19 mouse cellular contexts compared by ENCODE assay signal in the genomic region with DNA sequence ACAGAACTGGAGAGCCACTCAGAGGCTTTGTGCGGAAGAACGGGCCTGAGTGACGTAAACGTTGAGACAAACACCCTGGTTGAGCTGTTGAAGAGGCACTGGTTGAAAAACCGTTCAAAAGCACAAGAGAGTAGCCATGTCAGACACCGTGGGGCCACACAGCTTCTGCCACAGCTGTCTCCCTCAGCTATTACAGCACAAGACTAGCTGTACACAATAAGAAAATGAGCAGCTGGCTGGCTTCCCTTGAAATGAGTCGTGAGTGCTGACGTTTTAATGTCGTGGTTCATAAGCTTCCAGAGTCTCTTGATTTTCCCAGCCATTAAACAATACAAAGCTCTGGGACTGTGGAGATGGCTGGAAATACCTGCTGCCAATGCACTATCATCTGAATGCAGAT. TPM values are rescaled to one million over a fixed set of nuclear protein-coding genes. Genes with fewer than 3 reads are reported as not detected.
DNase-seq lines count a peak whose midpoint lies in the region; ATAC-seq and TF ChIP-seq lines count a peak whose summit lies in the region.
"Had no signal": no experiment of that assay in that cellular context is flagged by ENCODE, and none has a peak within 500 bp of the region (broad histone marks: within the 10 kb centered on the region; RNA-seq: fewer than 3 reads in every experiment).

No protein-coding gene starts in this region.

- 83% methylated on average over 9 of the region's 9 CpGs for WGBS in heart, embryonic 12.5 days
- 70% methylated on average over 9 of the region's 9 CpGs for WGBS in limb, embryonic 13.5 days
- WGBS in limb, embryonic 10.5 days: 87% methylated on average over 9 of the region's 9 CpGs
- 59% methylated on average over 9 of the region's 9 CpGs for WGBS in cerebellum, adult 2 months

- H3K36me3 ChIP-seq in heart, embryonic 12.5 days: peaks cover 8% of the 10 kb centered on the region
- H3K36me3 ChIP-seq in limb, embryonic 13.5 days: peaks cover 11% of the 10 kb centered on the region
- H3K36me3 ChIP-seq in limb, embryonic 10.5 days: peaks cover 7% of the 10 kb centered on the region
- H3K36me3 ChIP-seq: neural tube, embryonic 15.5 days had no signal

- H3K27ac ChIP-seq in heart, embryonic 12.5 days (ENCODE audit: poor library complexity, severe bottlenecking): no peak overlapping the region
- no peak overlapping the region for H3K27ac ChIP-seq in limb, embryonic 13.5 days
- H3K27ac ChIP-seq in limb, embryonic 10.5 days: no peak overlapping the region
- no peak overlapping the region for H3K27ac ChIP-seq in cerebellum, adult 2 months (ENCODE audit: insufficient read depth, low read length)
- H3K27ac ChIP-seq: heart, embryonic 13.5 days; macrophage; neural tube, embryonic 15.5 days had no signal

- H3K27me3 ChIP-seq in heart, embryonic 12.5 days (replicated peaks): 0 out of 2 replicates have a peak, but pooled peaks cover 4% of the 10 kb centered on the region
- no peaks in the 10 kb centered on the region for H3K27me3 ChIP-seq in limb, embryonic 13.5 days
- no peaks in the 10 kb centered on the region for H3K27me3 ChIP-seq in limb, embryonic 10.5 days (ENCODE audit: low read depth, poor library complexity, severe bottlenecking)
- no peaks in the 10 kb centered on the region for H3K27me3 ChIP-seq in cerebellum, adult 2 months (ENCODE audit: control insufficient read depth, insufficient read depth, low read length)
- H3K27me3 ChIP-seq: heart, embryonic 13.5 days; neural tube, embryonic 15.5 days had no signal

- H3K9me3 ChIP-seq in heart, embryonic 12.5 days (replicated peaks): no peaks in the 10 kb centered on the region
- H3K9me3 ChIP-seq in limb, embryonic 13.5 days: no peaks in the 10 kb centered on the region
- no peaks in the 10 kb centered on the region for H3K9me3 ChIP-seq in limb, embryonic 10.5 days (replicated peaks)
- H3K9me3 ChIP-seq: heart, embryonic 13.5 days; neural tube, embryonic 15.5 days had no signal

- H3K4me3 ChIP-seq in heart, embryonic 12.5 days: no peak overlapping the region
- H3K4me3 ChIP-seq in limb, embryonic 13.5 days: no peak overlapping the region
- H3K4me3 ChIP-seq in limb, embryonic 10.5 days: no peak overlapping the region
- no peak overlapping the region for H3K4me3 ChIP-seq in cerebellum, adult 2 months (replicated peaks; ENCODE audit: insufficient read depth, low read depth, low read length)
- H3K4me3 ChIP-seq: erythroblast, embryonic 14.5 days; heart, embryonic 13.5 days; myocyte; neural tube, embryonic 15.5 days had no signal

- TF ChIP-seq CTCF in brain, embryonic 14.5 days (IDR thresholded peaks at IDR 0.05; ENCODE audit: borderline replicate concordance, extremely low read depth, insufficient read depth, insufficient read length): no peak
- no peak for TF ChIP-seq CTCF in cerebellum, adult 2 months (IDR thresholded peaks at IDR 0.05; ENCODE audit: borderline replicate concordance, insufficient read depth, low read depth, low read length)

- H3K9ac ChIP-seq in heart, embryonic 12.5 days: no peak overlapping the region
- H3K9ac ChIP-seq in limb, embryonic 13.5 days: no peak overlapping the region
- H3K9ac ChIP-seq: heart, embryonic 13.5 days; neural tube, embryonic 15.5 days had no signal

- H3K4me1 ChIP-seq in heart, embryonic 12.5 days (replicated peaks): peaks cover 11% of the 10 kb centered on the region
- peaks cover 8% of the 10 kb centered on the region for H3K4me1 ChIP-seq in limb, embryonic 13.5 days
- H3K4me1 ChIP-seq in limb, embryonic 10.5 days: no peaks in the 10 kb centered on the region
- H3K4me1 ChIP-seq in cerebellum, adult 2 months (ENCODE audit: control insufficient read depth, insufficient read depth, low read length): no peaks in the 10 kb centered on the region

- no peak for TF ChIP-seq POLR2A in brain, embryonic 14.5 days (IDR thresholded peaks at IDR 0.05; ENCODE audit: borderline replicate concordance, extremely low read depth, insufficient read depth, insufficient read length, poor library complexity, severe bottlenecking)
- no peak for TF ChIP-seq POLR2A in cerebellum, adult 2 months (IDR thresholded peaks at IDR 0.05; ENCODE audit: borderline replicate concordance, insufficient read depth, low read length)

- peak; percentile 76 for DNase-seq in heart, adult 11 months
- no peak for DNase-seq in limb, embryonic 10.5 days (ENCODE audit: low spot score)
- DNase-seq in Muller cell, postnatal 12 days (ENCODE audit: inconsistent ontology term): peak; percentile 12
- peak; percentile 69 for DNase-seq in brain, embryonic 14.5 days (ENCODE audit: low read depth)
- no peak for DNase-seq in cerebellum, adult 2 months
- no peak for DNase-seq in gastrocnemius, adult 8-10 months (ENCODE audit: low spot score in 2 of 2)
- DNase-seq: cerebellum, postnatal 36 days; heart, postnatal 4 days; right cerebral cortex, postnatal 4 days; thymus, postnatal 25 days had no signal

- H3K4me2 ChIP-seq in heart, embryonic 12.5 days: no peak overlapping the region
- no peak overlapping the region for H3K4me2 ChIP-seq in limb, embryonic 13.5 days (replicated peaks)
- H3K4me2 ChIP-seq: heart, embryonic 13.5 days; midbrain, embryonic 11.5 days; neural tube, embryonic 15.5 days had no signal

- ATAC-seq in heart, embryonic 12.5 days (ENCODE audit: insufficient number of reproducible peaks, low FRiP score): no peak
- ATAC-seq in limb, embryonic 13.5 days (ENCODE audit: low FRiP score, low read depth): 0 out of 2 replicates have a peak, but pooled peaks have one; percentile 14
- ATAC-seq: hindbrain, embryonic 16.5 days had no signal

RNA-seq across cellular contexts. Expression of a gene that starts 40.8 kb away (rescaled TPM):
- polyA plus RNA-seq in heart, embryonic 12.5 days (2016; fragmentation: Nextera tagmentation; extraction: Ambion mirVana): 44.5 and 45.5 TPM in 2 replicates
- polyA plus RNA-seq in limb, embryonic 13.5 days (2015; fragmentation: Nextera tagmentation; extraction: Ambion mirVana): 47.6 and 50.4 TPM in 2 replicates
- 48.6 and 62.4 TPM in 2 replicates for polyA plus RNA-seq in limb, embryonic 10.5 days (2016; fragmentation: Nextera tagmentation; extraction: Ambion mirVana)
- 27.1 and 35.5 TPM in 2 replicates for polyA plus RNA-seq in brain, embryonic 14.5 days (2012; rRNA removed)
- 25.5 and 28.1 TPM in 2 replicates for polyA plus RNA-seq in cerebellum, adult 2 months (2012; rRNA removed)
- total RNA-seq in gastrocnemius, adult 8-10 months (2022): 10 to 100 TPM; 22.8 to 27.1 (median 25.5) TPM

Comparison
In these comparisons a context has a peak if more than half of its experiments do, and no peak if none do; other contexts are left out.
1. DNase-seq: peak in heart, adult 11 months (single experiment), Muller cell, postnatal 12 days (single experiment) and brain, embryonic 14.5 days (single experiment); none in limb, embryonic 10.5 days (single experiment), cerebellum, adult 2 months (0 of 2) and gastrocnemius, adult 8-10 months (0 of 2).